ENCODE assay signal across 19 mouse cellular contexts in the genomic region with DNA sequence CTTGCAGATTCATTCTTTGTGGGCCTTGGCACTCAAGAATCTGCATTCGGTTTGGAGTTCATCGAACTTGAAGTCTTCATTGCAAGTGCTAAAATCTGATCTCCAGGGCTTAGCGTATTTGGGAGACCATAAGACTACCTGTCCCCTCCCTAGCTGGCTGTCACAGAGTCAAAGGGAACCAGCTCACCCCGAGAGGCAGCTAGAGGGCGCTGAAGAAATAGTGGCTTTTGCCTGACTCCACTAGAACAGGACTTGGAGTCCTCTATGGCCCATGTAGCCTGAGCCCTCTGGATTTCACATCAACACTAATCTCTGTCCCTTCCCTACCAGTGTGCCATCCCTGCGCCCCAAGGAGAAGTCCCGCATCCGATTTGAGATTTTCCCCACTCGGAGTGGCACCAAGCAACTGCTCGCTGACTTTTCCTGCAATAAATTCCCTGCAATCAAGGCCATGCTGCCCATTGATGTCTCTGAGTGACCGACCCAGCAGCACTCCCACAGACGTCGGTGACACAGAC. TPM values are rescaled to one million over a fixed set of nuclear protein-coding genes. Genes with fewer than 3 reads are reported as not detected.
DNase-seq lines count a peak whose midpoint lies in the region; ATAC-seq and TF ChIP-seq lines count a peak whose summit lies in the region.
"Had no signal": no experiment of that assay in that cellular context is flagged by ENCODE, and none has a peak within 500 bp of the region (broad histone marks: within the 10 kb centered on the region; RNA-seq: fewer than 3 reads in every experiment).

No protein-coding gene starts in this region.

- H3K36me3 ChIP-seq in intestine, embryonic 14.5 days (ENCODE audit: control insufficient read depth, insufficient read depth, low read length) = no peaks in the 10 kb centered on the region
- H3K36me3 ChIP-seq in intestine, embryonic 15.5 days = no peaks in the 10 kb centered on the region
- H3K36me3 ChIP-seq in E14TG2a.4 (ENCODE audit: insufficient read depth, low read length) = no peaks in the 10 kb centered on the region
- H3K36me3 ChIP-seq in kidney, adult 2 months (ENCODE audit: control insufficient read depth, insufficient read depth, low read length) = no peaks in the 10 kb centered on the region
- H3K36me3 ChIP-seq: embryonic facial prominence, embryonic 15.5 days; forebrain, embryonic 15.5 days; G1E; heart, embryonic 13.5 days; hindbrain, embryonic 10.5 days; limb, embryonic 12.5 days had no signal

- peak; percentile 48 for DNase-seq in intestine, embryonic 14.5 days (ENCODE audit: low spot score)
- DNase-seq in 416B (ENCODE audit: low read depth) = peak; percentile 22
- DNase-seq in yolk sac, embryonic 10.5 days (ENCODE audit: low spot score) = no peak
- DNase-seq in spleen, postnatal 4 days (ENCODE audit: low spot score in 2 of 2) = no peak
- DNase-seq in kidney, adult 2 months = no peak
- DNase-seq: cerebellum, adult 8-10 months; gastrocnemius, postnatal 14 days; lung, postnatal 10 days had no signal

- no peaks in the 10 kb centered on the region for H3K4me1 ChIP-seq in intestine, embryonic 14.5 days (replicated peaks; ENCODE audit: control insufficient read depth, insufficient read depth, low read length)
- H3K4me1 ChIP-seq in intestine, embryonic 15.5 days (replicated peaks) = 0 out of 2 replicates have a peak, but pooled peaks cover 3% of the 10 kb centered on the region
- H3K4me1 ChIP-seq in E14TG2a.4 (replicated peaks; ENCODE audit: low read depth, low read length) = no peaks in the 10 kb centered on the region
- no peaks in the 10 kb centered on the region; the same call in 1 of the 2 replicates for H3K4me1 ChIP-seq in cortical plate, adult 2 months (ENCODE audit: control insufficient read depth, insufficient read depth, low read length)
- no peaks in the 10 kb centered on the region for H3K4me1 ChIP-seq in kidney, adult 2 months (ENCODE audit: control insufficient read depth, insufficient read depth, low read length)
- H3K4me1 ChIP-seq: embryonic facial prominence, embryonic 15.5 days; forebrain, embryonic 15.5 days had no signal

- H3K4me2 ChIP-seq in intestine, embryonic 14.5 days (ENCODE audit: low read length) = no peak overlapping the region
- no peak overlapping the region for H3K4me2 ChIP-seq in intestine, embryonic 15.5 days (replicated peaks)
- H3K4me2 ChIP-seq: embryonic facial prominence, embryonic 15.5 days; forebrain, embryonic 15.5 days; heart, embryonic 13.5 days; limb, embryonic 12.5 days; midbrain, embryonic 11.5 days had no signal

- no peak overlapping the region for H3K4me3 ChIP-seq in intestine, embryonic 14.5 days (ENCODE audit: low read depth, low read length)
- H3K4me3 ChIP-seq in intestine, embryonic 15.5 days (replicated peaks) = no peak overlapping the region
- no peak overlapping the region for H3K4me3 ChIP-seq in E14TG2a.4 (replicated peaks; ENCODE audit: low read length)
- H3K4me3 ChIP-seq in cortical plate, adult 2 months (ENCODE audit: insufficient read depth, low read length) = no peak overlapping the region
- no peak overlapping the region for H3K4me3 ChIP-seq in kidney, adult 2 months (ENCODE audit: insufficient read depth, low read depth, low read length)
- H3K4me3 ChIP-seq: embryonic facial prominence, embryonic 15.5 days; forebrain, embryonic 15.5 days; heart, embryonic 13.5 days; hindbrain, embryonic 10.5 days; limb, embryonic 12.5 days had no signal

- TF ChIP-seq CTCF in E14TG2a.4 (conservative IDR thresholded peaks at IDR 0.05; ENCODE audit: low read length) = peak; percentile 29; the same call in 1 of the 2 replicates
- peak; percentile 22; the same call in 1 of the 2 replicates for TF ChIP-seq CTCF in cortical plate, adult 2 months (IDR thresholded peaks at IDR 0.05; ENCODE audit: extremely low read depth, insufficient read depth, low read length)
- no peak; the same call in 1 of the 2 replicates for TF ChIP-seq CTCF in kidney, adult 2 months (conservative IDR thresholded peaks at IDR 0.05; ENCODE audit: insufficient read depth, insufficient read length, low read depth, low read length)

- H3K27ac ChIP-seq in intestine, embryonic 14.5 days (ENCODE audit: low read depth) = no peak overlapping the region
- no peak overlapping the region for H3K27ac ChIP-seq in intestine, embryonic 15.5 days
- H3K27ac ChIP-seq in cortical plate, adult 2 months (ENCODE audit: insufficient read depth, low read length) = no peak overlapping the region
- no peak overlapping the region for H3K27ac ChIP-seq in kidney, adult 2 months (ENCODE audit: insufficient read depth, low read depth, low read length)
- H3K27ac ChIP-seq: embryonic facial prominence, embryonic 15.5 days; forebrain, embryonic 15.5 days; heart, embryonic 13.5 days; hindbrain, embryonic 10.5 days; limb, embryonic 12.5 days had no signal

- 73% methylated on average over 13 of the region's 13 CpGs for WGBS in intestine, embryonic 14.5 days
- WGBS in intestine, embryonic 15.5 days = 71% methylated on average over 13 of the region's 13 CpGs
- 73% methylated on average over 13 of the region's 13 CpGs for WGBS in kidney, adult 2 months

- ATAC-seq in intestine, embryonic 14.5 days (replicated peaks; ENCODE audit: low FRiP score, low TSS enrichment, low read depth) = no peak
- no peak for ATAC-seq in intestine, embryonic 15.5 days
- ATAC-seq: forebrain, embryonic 15.5 days had no signal

- TF ChIP-seq POLR2A in cortical plate, adult 2 months (IDR thresholded peaks at IDR 0.05; ENCODE audit: extremely low read depth, insufficient read depth, low read length) = no peak
- no peak for TF ChIP-seq POLR2A in kidney, adult 2 months (IDR thresholded peaks at IDR 0.05; ENCODE audit: low read depth, low read length)

- H3K27me3 ChIP-seq in intestine, embryonic 14.5 days (replicated peaks; ENCODE audit: control insufficient read depth, insufficient read depth, low read length) = no peaks in the 10 kb centered on the region
- H3K27me3 ChIP-seq in intestine, embryonic 15.5 days (replicated peaks) = no peaks in the 10 kb centered on the region
- H3K27me3 ChIP-seq in E14TG2a.4 (ENCODE audit: insufficient read depth, low read length) = no peaks in the 10 kb centered on the region
- no peaks in the 10 kb centered on the region for H3K27me3 ChIP-seq in kidney, adult 2 months (replicated peaks; ENCODE audit: control insufficient read depth, insufficient read depth, low read length)
- H3K27me3 ChIP-seq: embryonic facial prominence, embryonic 15.5 days; forebrain, embryonic 15.5 days; heart, embryonic 13.5 days; limb, embryonic 12.5 days had no signal

- H3K9me3 ChIP-seq in intestine, embryonic 14.5 days (ENCODE audit: control insufficient read depth, low read length) = no peaks in the 10 kb centered on the region
- H3K9me3 ChIP-seq in intestine, embryonic 15.5 days = no peaks in the 10 kb centered on the region
- no peaks in the 10 kb centered on the region for H3K9me3 ChIP-seq in E14TG2a.4 (ENCODE audit: low read length)
- H3K9me3 ChIP-seq: embryonic facial prominence, embryonic 15.5 days; forebrain, embryonic 15.5 days; G1E; heart, embryonic 13.5 days; hindbrain, embryonic 10.5 days; limb, embryonic 12.5 days had no signal

- H3K9ac ChIP-seq in intestine, embryonic 14.5 days (ENCODE audit: low read length) = no peak overlapping the region
- H3K9ac ChIP-seq in intestine, embryonic 15.5 days = no peak overlapping the region
- H3K9ac ChIP-seq: embryonic facial prominence, embryonic 15.5 days; forebrain, embryonic 15.5 days; heart, embryonic 13.5 days; limb, embryonic 12.5 days had no signal

RNA-seq across cellular contexts. Expression of a gene that starts 35.8 kb away (rescaled TPM):
- not detected in 2 replicates for polyA plus RNA-seq in intestine, embryonic 14.5 days (2014; fragmentation: Nextera tagmentation; extraction: Ambion mirVana)
- polyA plus RNA-seq in intestine, embryonic 15.5 days (2015; fragmentation: Nextera tagmentation; extraction: Ambion mirVana) = 0.05 TPM in 1 of 2 replicates, not detected in the other
- polyA plus RNA-seq in cortical plate, adult 2 months (2012; rRNA removed) = 3.1 and 3.3 TPM in 2 replicates
- 0.02 and 0.07 TPM in 2 replicates for polyA plus RNA-seq in kidney, adult 2 months (2012; rRNA removed)
- polyA plus RNA-seq: forebrain, embryonic 15.5 days; G1E; heart, embryonic 13.5 days; hindbrain, embryonic 10.5 days; kidney, embryonic 16.5 days; limb, embryonic 12.5 days; midbrain, embryonic 11.5 days had no signal

Comparison
In these comparisons a context has a peak if more than half of its experiments do, and no peak if none do; other contexts are left out.
1. DNase-seq: peak in intestine, embryonic 14.5 days (single experiment) and 416B (single experiment); none in yolk sac, embryonic 10.5 days (single experiment), spleen, postnatal 4 days (0 of 2) and kidney, adult 2 months (single experiment).